Mouse (Mus musculus): ENCODE measurements around the gene Dynlt1c.
"Not testable (repeated sequence)": the region's sequence is repeated elsewhere in the genome, so short reads cannot be mapped to it uniquely, and the experiment has no call there.

GRCm38 (mm10) chr17:6646841-6647240 is 45.4 kb downstream of the Dynlt1c start:
- TF ChIP-seq CTCF, EP300 (IDR thresholded peaks at IDR 0.05; ENCODE audit: low read depth): not testable (repeated sequence)
